ENCODE assay signal across 15 mouse cellular contexts in genomic region chr12:89791829-89792228, GRCm38 (mm10).
"Had no signal": no experiment of that assay in that cellular context is flagged by ENCODE, and none has a peak within 500 bp of the region (broad histone marks: within the 10 kb centered on the region; RNA-seq: fewer than 3 reads in every experiment).

No protein-coding gene starts in this region.

- H3K4me1 ChIP-seq: lung, embryonic 15.5 days; megakaryocyte, embryonic 14.5 days; midbrain, embryonic 13.5 days; midbrain, embryonic 15.5 days; neural tube, embryonic 12.5 days; stomach, embryonic 15.5 days had no signal

- H3K27me3 ChIP-seq: lung, embryonic 15.5 days; megakaryocyte, embryonic 14.5 days; midbrain, embryonic 13.5 days; midbrain, embryonic 15.5 days; neural tube, embryonic 12.5 days; stomach, embryonic 15.5 days had no signal

- DNase-seq: liver, postnatal 0 days; lung, adult 2 months; lung, postnatal 14 days; lung, postnatal 36 days; thymus, adult 18-20 months; thymus, postnatal 25 days; thymus, postnatal 4 days had no signal

- H3K27ac ChIP-seq: lung, embryonic 15.5 days; macrophage; midbrain, embryonic 13.5 days; midbrain, embryonic 15.5 days; neural tube, embryonic 12.5 days; stomach, embryonic 15.5 days; stomach, postnatal 0 days had no signal

- H3K4me3 ChIP-seq: lung, embryonic 15.5 days; megakaryocyte, embryonic 14.5 days; midbrain, embryonic 13.5 days; midbrain, embryonic 15.5 days; neural tube, embryonic 12.5 days; stomach, embryonic 15.5 days had no signal

- H3K36me3 ChIP-seq: lung, embryonic 15.5 days; midbrain, embryonic 13.5 days; midbrain, embryonic 15.5 days; neural tube, embryonic 12.5 days; stomach, embryonic 15.5 days had no signal
